Mouse (Mus musculus): Measurements from ENCODE around the gene Coq4.

Gene Coq4

GRCm38 (mm10) chr2:29845636-29846035 is 58.3 kb downstream of the Coq4 start:
- CTCF ChIA-PET: no interaction called here

GRCm38 (mm10) chr2:29846061-29846853 is 59.0 kb downstream of the Coq4 start:
- CTCF ChIA-PET: no interaction called here

GRCm38 (mm10) chr2:29846911-29847310 is 59.6 kb downstream of the Coq4 start:
- CTCF ChIA-PET: no interaction called here
